ENCODE assay signal across 22 mouse cellular contexts in genomic region chr10:83777253-83777652, GRCm38 (mm10). TPM values are rescaled to one million over a fixed set of nuclear protein-coding genes. Genes with fewer than 3 reads are reported as not detected.
DNase-seq lines count a peak whose midpoint lies in the region; ATAC-seq lines count a peak whose summit lies in the region.
"Had no signal": no experiment of that assay in that cellular context is flagged by ENCODE, and none has a peak within 500 bp of the region (broad histone marks: within the 10 kb centered on the region; RNA-seq: fewer than 3 reads in every experiment).

No protein-coding gene starts in this region.

- H3K27ac ChIP-seq in heart, embryonic 10.5 days, result no peak overlapping the region
- no peak overlapping the region for H3K27ac ChIP-seq in neural tube, embryonic 15.5 days (replicated peaks)

- H3K4me2 ChIP-seq in neural tube, embryonic 15.5 days, result no peak overlapping the region

- H3K9me3 ChIP-seq in heart, embryonic 10.5 days, result peaks cover 10% of the 10 kb centered on the region; the same call in 1 of the 2 replicates
- H3K9me3 ChIP-seq in neural tube, embryonic 15.5 days (replicated peaks), result no peaks in the 10 kb centered on the region

- H3K36me3 ChIP-seq in heart, embryonic 10.5 days, result no peaks in the 10 kb centered on the region
- H3K36me3 ChIP-seq in neural tube, embryonic 15.5 days, result no peaks in the 10 kb centered on the region
- H3K36me3 ChIP-seq: G1E had no signal

- no peak overlapping the region for H3K4me3 ChIP-seq in heart, embryonic 10.5 days
- H3K4me3 ChIP-seq in neural tube, embryonic 15.5 days (replicated peaks), result no peak overlapping the region

- WGBS in heart, embryonic 10.5 days, result 87% methylated on average over 9 of the region's 9 CpGs
- 89% methylated on average over 9 of the region's 9 CpGs for WGBS in neural tube, embryonic 15.5 days

- ATAC-seq in frontal cortex, adult (ENCODE audit: low TSS enrichment), result peak; percentile 70
- no peak for ATAC-seq in neural tube, embryonic 15.5 days (ENCODE audit: low FRiP score)
- ATAC-seq: activated CD4-positive, CD25-positive, alpha-beta regulatory T cell, adult 4 months; CD4-positive, CD25-positive, alpha-beta regulatory T cell, adult 4 months; Patski had no signal

- no peaks in the 10 kb centered on the region for H3K4me1 ChIP-seq in heart, embryonic 10.5 days
- H3K4me1 ChIP-seq in neural tube, embryonic 15.5 days, result no peaks in the 10 kb centered on the region

- no peak for DNase-seq in frontal cortex, postnatal 10 days (ENCODE audit: low spot score in 2 of 2)
- peak; percentile 55 for DNase-seq in heart, adult 11 months
- no peak for DNase-seq in heart, embryonic 10.5 days (ENCODE audit: low spot score)
- DNase-seq in neural tube, embryonic 10.5 days (ENCODE audit: extremely low spot score, low spot score), result no peak
- DNase-seq in brain, adult 2 months (ENCODE audit: low read depth, low spot score), result peak; percentile 17
- no peak for DNase-seq in ovary, adult 18-20 months (ENCODE audit: low spot score)
- DNase-seq: adrenal gland, adult 2 months; adrenal gland, adult 8-10 months; adrenal gland, postnatal 10 days; adrenal gland, postnatal 14 days; adrenal gland, postnatal 25 days; adrenal gland, postnatal 36 days; B cell, adult 2 months; cerebellum, adult 11 months; cerebellum, adult 18-20 months had no signal

- H3K27me3 ChIP-seq in heart, embryonic 10.5 days (ENCODE audit: insufficient read depth, poor library complexity, severe bottlenecking), result no peaks in the 10 kb centered on the region
- no peaks in the 10 kb centered on the region for H3K27me3 ChIP-seq in neural tube, embryonic 15.5 days (replicated peaks)
- H3K27me3 ChIP-seq: CH12.LX, Patski had no signal

- H3K9ac ChIP-seq in neural tube, embryonic 15.5 days (replicated peaks), result 0 out of 2 replicates have a peak overlapping the region, but pooled peaks have one; percentile 5

RNA-seq across cellular contexts. Expression of gene 1500009L16Rik, which starts 54.6 kb away (rescaled TPM):
- 14.4 and 28.3 TPM in 2 replicates for polyA plus RNA-seq in heart, embryonic 10.5 days (2016; fragmentation: Nextera tagmentation; extraction: Ambion mirVana)
- 102 and 103 TPM in 2 replicates for polyA plus RNA-seq in neural tube, embryonic 15.5 days (2015; fragmentation: Nextera tagmentation; extraction: Ambion mirVana)
- polyA plus RNA-seq: G1E had no signal

Comparison
In these comparisons a context has a peak if more than half of its experiments do, and no peak if none do; other contexts are left out.
1. DNase-seq: peak in heart, adult 11 months (single experiment) and brain, adult 2 months (single experiment); none in frontal cortex, postnatal 10 days (0 of 2), heart, embryonic 10.5 days (single experiment), neural tube, embryonic 10.5 days (single experiment) and ovary, adult 18-20 months (single experiment).